Mouse (Mus musculus) layer of hippocampus, adult 8-10 months (tissue): ENCODE results near the gene Prmt3. TPM values are rescaled to one million over a fixed set of nuclear protein-coding genes. Genes with fewer than 3 reads are reported as not detected.

ENCODE experiments used
- DNase-seq, 2 experiments: peaks; one replicate each; pipeline ENCODE4 v3.0.0; 2022; ENCODE audit warnings: low spot score in 2 of 2
- total RNA-seq, 4 experiments: library from RNA; stranded (reverse); gene quantifications; 2 replicates each; pipeline ENCODE4 v1.2.4; 2022

The Prmt3 gene
- total RNA-seq, 4 experiments from 2014 or later: 33.1 to 41.9 (median 33.6) TPM

GRCm38 (mm10) chr7:49794304-49794703, 16.2 kb downstream of the Prmt3 start:
- DNase-seq: no peak

DNA sequence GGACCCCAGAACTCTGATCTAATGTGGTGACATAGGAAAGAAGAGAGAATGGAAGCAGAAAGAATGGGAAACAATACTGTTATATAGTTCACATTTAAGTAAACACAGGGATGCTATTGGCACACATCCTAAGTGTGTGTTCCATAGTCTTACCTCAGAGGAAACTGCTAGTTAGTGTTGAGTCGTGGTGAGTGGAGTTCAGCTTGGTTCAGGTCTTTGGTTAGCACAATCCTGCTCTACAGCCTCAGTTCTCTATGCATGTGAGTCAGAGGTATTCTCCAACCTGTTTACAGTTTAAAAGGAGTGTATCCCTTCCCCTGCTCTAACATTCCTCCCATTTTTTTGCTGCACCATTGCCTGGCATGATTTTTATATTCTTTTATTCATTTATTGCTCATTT, 19.0 kb downstream of the Prmt3 start:
- DNase-seq: no peak

GRCm38 (mm10) chr7:49803511-49803910, 25.4 kb downstream of the Prmt3 start:
- no peak for DNase-seq

- no peak for DNase-seq
These were observed 26.6 kb downstream of the Prmt3 start for GRCm38 (mm10) chr7:49804638-49805165.

- no peak for DNase-seq
These were observed 27.5 kb downstream of the Prmt3 start for GRCm38 (mm10) chr7:49805618-49806017.

GRCm38 (mm10) chr7:49807093-49807682, 29.0 kb downstream of the Prmt3 start:
- no peak for DNase-seq

GRCm38 (mm10) chr7:49807846-49808622, 29.9 kb downstream of the Prmt3 start:
- no peak for DNase-seq

- DNase-seq: no peak
These were observed 31.0 kb downstream of the Prmt3 start for GRCm38 (mm10) chr7:49809100-49809499.

GRCm38 (mm10) chr7:49809562-49809961, 31.4 kb downstream of the Prmt3 start:
- no peak for DNase-seq

- DNase-seq: no peak
These were observed 33.2 kb downstream of the Prmt3 start for GRCm38 (mm10) chr7:49811346-49811745.

GRCm38 (mm10) chr7:49819393-49819792, 41.2 kb downstream of the Prmt3 start:
- no peak for DNase-seq

- no peak for DNase-seq
These were observed 43.2 kb downstream of the Prmt3 start for GRCm38 (mm10) chr7:49821370-49821769.

DNA sequence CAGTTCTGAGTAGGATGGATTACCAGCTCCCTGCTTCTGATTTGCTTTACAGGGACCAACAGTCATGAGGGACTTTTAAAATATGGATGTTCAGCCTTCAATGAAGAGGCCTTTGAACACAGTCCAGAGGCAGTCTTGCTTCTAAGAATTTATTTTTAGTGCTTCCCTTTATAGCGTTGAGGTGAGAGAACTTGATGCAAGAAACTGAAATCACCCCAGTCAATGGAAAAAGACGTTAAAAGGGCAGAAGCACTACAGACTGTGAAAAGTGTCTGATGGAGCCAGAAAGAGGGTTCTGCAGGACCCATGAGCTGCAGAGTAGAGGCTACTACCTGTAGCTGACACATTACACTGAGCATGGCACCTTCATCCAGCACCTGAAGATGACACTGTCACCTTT, 43.9 kb downstream of the Prmt3 start:
- DNase-seq: no peak

DNA sequence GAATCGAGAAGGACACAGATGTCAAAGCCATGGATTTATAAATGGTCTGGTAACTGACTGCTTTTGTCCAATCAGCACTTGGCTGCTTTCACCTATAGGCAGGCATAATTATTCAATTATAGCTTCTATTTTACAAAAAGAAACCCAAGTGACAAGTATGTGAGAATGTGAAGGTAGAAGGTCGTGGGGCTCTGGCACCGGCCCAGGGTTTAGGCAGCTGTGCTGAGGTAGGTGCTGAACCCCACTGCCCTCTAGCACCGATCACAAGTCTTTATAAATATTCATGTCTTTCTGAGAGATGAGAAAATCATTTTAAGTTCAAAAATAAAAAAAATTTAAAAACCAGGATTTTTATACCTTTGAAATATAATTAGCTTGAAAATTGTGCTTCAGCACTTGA, 45.4 kb downstream of the Prmt3 start:
- DNase-seq: no peak

DNA sequence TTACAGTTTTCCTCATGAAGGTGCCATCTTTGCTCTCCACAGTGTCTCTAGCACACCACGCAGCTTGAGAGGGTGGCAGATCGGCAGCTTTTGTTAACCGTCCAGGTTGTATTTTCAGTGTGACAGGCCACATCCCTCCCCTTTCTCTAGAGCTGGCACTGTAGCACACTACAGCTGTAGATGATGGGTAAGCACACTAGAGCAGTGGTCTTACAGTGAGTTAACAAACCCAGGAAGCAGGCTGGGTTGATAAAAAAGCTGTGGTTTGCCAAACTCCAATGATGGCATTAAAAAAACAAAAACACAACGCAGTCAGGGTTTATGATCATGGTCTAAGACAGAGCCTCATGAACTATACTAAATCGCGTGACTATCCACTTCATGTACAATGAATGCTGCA, 45.9 kb downstream of the Prmt3 start:
- DNase-seq: no peak

DNA sequence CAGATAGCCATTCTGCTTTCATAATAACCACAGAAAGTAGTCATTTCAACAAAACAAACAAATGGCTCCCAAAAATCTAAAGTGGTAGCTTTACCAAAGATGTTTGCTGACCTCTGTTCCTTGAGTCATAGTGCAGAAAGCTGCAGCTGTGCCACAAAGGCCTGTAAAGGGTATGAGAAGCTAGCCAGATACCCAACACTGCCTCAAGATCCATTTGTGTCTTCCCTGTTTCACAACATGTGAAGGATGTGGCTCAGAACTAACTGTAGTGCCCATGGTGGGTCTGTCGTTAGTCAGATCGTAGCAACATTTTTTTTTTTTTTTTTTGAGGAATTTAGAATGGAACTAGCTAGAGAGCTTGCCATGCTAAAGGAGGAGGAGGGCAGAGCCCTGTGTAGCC, 46.4 kb downstream of the Prmt3 start:
- DNase-seq: no peak

- no peak for DNase-seq
These were observed 47.3 kb downstream of the Prmt3 start for GRCm38 (mm10) chr7:49825492-49825891.

DNA sequence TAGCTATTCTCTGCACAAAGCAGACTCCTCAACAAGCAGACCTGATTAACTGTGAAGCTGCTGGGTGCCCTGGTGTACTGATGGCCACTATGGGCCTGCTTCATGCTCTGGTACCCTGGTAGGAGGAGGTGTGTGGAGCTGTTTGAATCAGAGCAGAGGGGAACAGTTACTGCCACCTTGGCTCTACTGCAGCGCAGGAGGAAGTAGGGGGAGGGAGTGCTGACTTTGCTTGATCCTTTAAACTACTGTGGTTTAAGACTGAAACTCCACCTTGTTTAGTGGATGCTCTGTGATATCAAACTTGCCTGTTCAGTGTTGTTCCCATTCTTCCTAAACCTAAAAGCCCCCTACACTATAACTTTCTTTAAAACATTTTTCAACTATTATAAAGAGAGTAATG, 49.8 kb downstream of the Prmt3 start:
- no peak for DNase-seq

GRCm38 (mm10) chr7:49842366-49843282, 64.5 kb downstream of the Prmt3 start:
- DNase-seq: peak in 1 of 2 experiments; percentile 40

DNA sequence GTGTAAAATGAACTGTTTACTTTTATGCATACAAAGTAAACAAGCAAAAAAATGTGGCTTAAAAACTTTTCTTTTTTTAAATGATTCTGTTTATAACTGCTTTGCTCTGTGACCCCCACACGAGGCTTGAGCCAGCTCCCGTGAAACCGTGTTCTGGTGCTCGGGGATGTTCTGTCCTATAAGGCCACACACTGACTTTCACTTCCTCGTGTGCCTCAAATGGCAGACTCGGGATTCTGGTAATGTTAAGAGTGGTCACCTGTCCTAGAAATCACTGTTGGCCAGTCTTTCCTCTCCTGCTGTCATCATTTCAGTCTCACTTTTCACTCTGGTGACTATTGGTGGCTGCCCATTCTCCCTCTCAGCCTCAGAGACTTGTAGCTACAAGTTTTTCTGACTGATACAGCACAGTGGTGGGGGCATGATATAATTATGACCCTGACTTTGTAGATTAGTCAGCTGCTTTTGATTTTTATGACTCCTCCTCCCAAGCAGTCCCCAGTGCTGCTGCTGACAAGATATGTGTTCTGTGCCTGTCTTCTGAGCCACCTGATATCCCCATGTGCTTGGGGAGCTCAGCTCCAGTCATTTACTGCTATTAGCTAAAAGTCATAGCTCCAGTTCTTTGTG, 65.3 kb downstream of the Prmt3 start:
- DNase-seq: no peak

- no peak for DNase-seq
These were observed 69.8 kb downstream of the Prmt3 start for GRCm38 (mm10) chr7:49847939-49848338.
